ENCODE assay signal across 8 mouse cellular contexts in genomic region chr17:74264333-74265155, GRCm38 (mm10). TPM values are rescaled to one million over a fixed set of nuclear protein-coding genes. Genes with fewer than 3 reads are reported as not detected.
DNase-seq lines count a peak whose midpoint lies in the region; ATAC-seq and TF ChIP-seq lines count a peak whose summit lies in the region.

No protein-coding gene starts in this region.

- no peaks in the 10 kb centered on the region; the same call in 1 of the 2 replicates for H3K36me3 ChIP-seq in lung, embryonic 16.5 days (ENCODE audit: control insufficient read depth, insufficient read depth, low read length)
- no peaks in the 10 kb centered on the region for H3K36me3 ChIP-seq in intestine, postnatal 0 days (ENCODE audit: control insufficient read depth, insufficient read depth)
- peaks cover 16% of the 10 kb centered on the region for H3K36me3 ChIP-seq in midbrain, embryonic 10.5 days

- no peak overlapping the region for H3K9ac ChIP-seq in lung, embryonic 16.5 days (ENCODE audit: low read length)
- H3K9ac ChIP-seq in intestine, postnatal 0 days (ENCODE audit: low read depth, low read length), result peak overlapping the region; percentile 11; the same call in 1 of the 2 replicates

- 0 out of 2 replicates have a peak, but pooled peaks have one; percentile 27 for TF ChIP-seq CTCF in intestine, postnatal 0 days (IDR thresholded peaks at IDR 0.05; ENCODE audit: low read depth)

- no peak overlapping the region for H3K27ac ChIP-seq in lung, embryonic 16.5 days (ENCODE audit: low read length)
- no peak overlapping the region for H3K27ac ChIP-seq in intestine, postnatal 0 days (ENCODE audit: low read depth, low read length)
- peak overlapping the region; percentile 70 for H3K27ac ChIP-seq in midbrain, embryonic 10.5 days (replicated peaks)

- no peak overlapping the region for H3K4me3 ChIP-seq in lung, embryonic 16.5 days (ENCODE audit: low read length)
- no peak overlapping the region for H3K4me3 ChIP-seq in intestine, postnatal 0 days (ENCODE audit: low read depth, low read length)
- H3K4me3 ChIP-seq in midbrain, embryonic 10.5 days, result 0 out of 2 replicates have a peak overlapping the region, but pooled peaks have one; percentile 14

- no peak for DNase-seq in lung, adult 18-20 months
- DNase-seq in gastrocnemius, postnatal 25 days, result peak; percentile 44
- DNase-seq in midbrain, embryonic 10.5 days (ENCODE audit: low spot score), result no peak
- no peak for DNase-seq in T-cell, adult 2 months (ENCODE audit: low spot score)
- no peak for DNase-seq in left cerebral cortex, adult 9 months (ENCODE audit: low spot score in 2 of 2)

- H3K27me3 ChIP-seq in lung, embryonic 16.5 days (ENCODE audit: control insufficient read depth, insufficient read depth, low read depth, low read length), result no peaks in the 10 kb centered on the region
- H3K27me3 ChIP-seq in intestine, postnatal 0 days (replicated peaks; ENCODE audit: control insufficient read depth, insufficient read depth, low read length), result no peaks in the 10 kb centered on the region
- H3K27me3 ChIP-seq in midbrain, embryonic 10.5 days (ENCODE audit: low read depth, poor library complexity, severe bottlenecking), result no peaks in the 10 kb centered on the region

- H3K4me1 ChIP-seq in lung, embryonic 16.5 days (replicated peaks; ENCODE audit: control insufficient read depth, insufficient read depth, low read length), result peaks cover 21% of the 10 kb centered on the region
- peaks cover 3% of the 10 kb centered on the region; the same call in 1 of the 2 replicates for H3K4me1 ChIP-seq in intestine, postnatal 0 days (replicated peaks; ENCODE audit: control insufficient read depth, insufficient read depth, low read length)
- peaks cover 37% of the 10 kb centered on the region for H3K4me1 ChIP-seq in midbrain, embryonic 10.5 days

- no peak overlapping the region for H3K4me2 ChIP-seq in lung, embryonic 16.5 days (ENCODE audit: low read depth, low read length)
- no peak overlapping the region for H3K4me2 ChIP-seq in intestine, postnatal 0 days (replicated peaks; ENCODE audit: low read depth)

- H3K9me3 ChIP-seq in lung, embryonic 16.5 days (ENCODE audit: control insufficient read depth, low read length), result no peaks in the 10 kb centered on the region
- H3K9me3 ChIP-seq in intestine, postnatal 0 days (ENCODE audit: control insufficient read depth), result no peaks in the 10 kb centered on the region
- peaks cover 6% of the 10 kb centered on the region; the same call in 1 of the 2 replicates for H3K9me3 ChIP-seq in midbrain, embryonic 10.5 days (replicated peaks)

- ATAC-seq in lung, embryonic 16.5 days (ENCODE audit: low read depth), result peak; percentile 26; the same call in 1 of the 2 replicates
- no peak for ATAC-seq in intestine, postnatal 0 days
- no peak; the same call in 1 of the 2 replicates for ATAC-seq in frontal cortex, adult (ENCODE audit: low TSS enrichment)

- whole genome bisulfite sequencing in lung, embryonic 16.5 days, result 58% methylated on average over 3 of the region's 3 CpGs
- 29% methylated on average over 3 of the region's 3 CpGs for WGBS in intestine, postnatal 0 days
- 53% methylated on average over 3 of the region's 3 CpGs for WGBS in midbrain, embryonic 10.5 days

RNA-seq across cellular contexts. Expression of gene Memo1, which starts 30.8 kb away (rescaled TPM):
- 80.9 and 85.1 TPM in 2 replicates for polyA plus RNA-seq in lung, embryonic 16.5 days (2015; fragmentation: Nextera tagmentation; extraction: Ambion mirVana)
- 10 to 100 TPM; 50.8 to 58.1 TPM for total RNA-seq in gastrocnemius, postnatal 25 days (2021)
- 40.7 and 42.6 TPM in 2 replicates for polyA plus RNA-seq in intestine, postnatal 0 days (2015; fragmentation: Nextera tagmentation; extraction: Ambion mirVana)
- polyA plus RNA-seq in midbrain, embryonic 10.5 days (2016; fragmentation: Nextera tagmentation; extraction: Ambion mirVana), result 92.2 and 99.8 TPM in 2 replicates

RNA-seq across cellular contexts. Expression of gene Dpy30, which starts 59.2 kb away (rescaled TPM):
- polyA plus RNA-seq in lung, embryonic 16.5 days (2015; fragmentation: Nextera tagmentation; extraction: Ambion mirVana), result 212 and 222 TPM in 2 replicates
- 10 to 100 TPM; 47.1 to 50.6 TPM for total RNA-seq in gastrocnemius, postnatal 25 days (2021)
- 183 and 185 TPM in 2 replicates for polyA plus RNA-seq in intestine, postnatal 0 days (2015; fragmentation: Nextera tagmentation; extraction: Ambion mirVana)
- 279 and 306 TPM in 2 replicates for polyA plus RNA-seq in midbrain, embryonic 10.5 days (2016; fragmentation: Nextera tagmentation; extraction: Ambion mirVana)
